Mouse (Mus musculus) heart, embryonic 13.5 days (tissue): ENCODE data around the gene Tead1. TPM values are rescaled to one million over a fixed set of nuclear protein-coding genes. Genes with fewer than 3 reads are reported as not detected.
A peak's percentile ranks its signal among the peaks of the same experiment; 100 is the strongest.

Experiments used
- ATAC-seq: fragments of 200-750 bp; cut with Nextera tagmentation; 2 replicates; pipeline ENCODE4 v1.8.0; 2017; ENCODE audit warnings: moderate TSS enrichment; ENCODE audit not compliant: insufficient number of reproducible peaks, low FRiP score, low TSS enrichment; ENCODE audit errors: extremely low read depth
- H3K27ac ChIP-seq: fragments of 300-500 bp; sonication (generic); replicated peaks from 2 replicates; pipeline ENCODE4 v1.5.1; 2015; ENCODE audit warnings: moderate library complexity, mild to moderate bottlenecking, inconsistent platforms
- H3K27me3 ChIP-seq: fragments of 300-500 bp; sonication (generic); replicated peaks from 2 replicates; pipeline ENCODE4 v1.6.1; 2015; ENCODE audit warnings: mild to moderate bottlenecking, inconsistent platforms
- H3K36me3 ChIP-seq: fragments of 300-500 bp; sonication (generic); 2 replicates; pipeline ENCODE4 v1.6.1; 2015; ENCODE audit warnings: mild to moderate bottlenecking, inconsistent platforms
- H3K4me1 ChIP-seq: fragments of 300-500 bp; sonication (generic); 2 replicates; pipeline ENCODE4 v1.6.1; 2015; ENCODE audit warnings: inconsistent platforms
- H3K4me2 ChIP-seq: fragments of 300-500 bp; sonication (generic); 2 replicates; pipeline ENCODE4 v1.6.1; 2015; ENCODE audit warnings: inconsistent platforms, mild to moderate bottlenecking, moderate library complexity
- H3K4me3 ChIP-seq: fragments of 300-500 bp; sonication (generic); 2 replicates; pipeline ENCODE4 v1.5.1; 2015; ENCODE audit warnings: moderate library complexity, mild to moderate bottlenecking, inconsistent platforms
- H3K9ac ChIP-seq: fragments of 300-500 bp; sonication (generic); 2 replicates; pipeline ENCODE4 v1.6.1; 2015; ENCODE audit warnings: inconsistent platforms, mild to moderate bottlenecking, moderate library complexity
- H3K9me3 ChIP-seq: fragments of 300-500 bp; sonication (generic); 2 replicates; pipeline ENCODE4 v1.6.1; 2016; ENCODE audit warnings: inconsistent platforms
- WGBS: fragments of 180-500 bp; shearing (Covaris S2); methylation state at CpG from one replicate; pipeline ENCODE4 v1.1.7; 2015; ENCODE audit warnings: mixed read lengths; 5-methylcytosine and 5-hydroxymethylcytosine counted together
- polyA plus RNA-seq: library from polyadenylated mRNA; unstranded; fragments of >200 nt; fragmentation: Nextera tagmentation; extraction: Ambion mirVana; gene quantifications from 2 replicates; pipeline ENCODE4 v1.2.1, GENCODE M21; 2015

Gene Tead1
- polyA plus RNA-seq, 1 experiment from 2014 or later = 25.2 TPM

- H3K9me3 ChIP-seq = no peaks in the 10 kb centered on the region
- H3K4me2 ChIP-seq = no peak overlapping the region
- H3K4me3 ChIP-seq = no peak overlapping the region
- peak overlapping the region; percentile 39; the same call in 1 of the 2 replicates for H3K27ac ChIP-seq
- ATAC-seq = no peak
- H3K27me3 ChIP-seq = no peaks in the 10 kb centered on the region
- no peaks in the 10 kb centered on the region for H3K36me3 ChIP-seq
- H3K4me1 ChIP-seq = peaks cover 86% of the 10 kb centered on the region
- 68% methylated on average over 8 of the region's 8 CpGs for WGBS
- H3K9ac ChIP-seq = no peak overlapping the region
Measured at GRCm38 (mm10) chr7:112731584-112731983, 52.5 kb downstream of the Tead1 start.

GRCm38 (mm10) chr7:112739174-112739573, 60.1 kb downstream of the Tead1 start:
- H3K27ac ChIP-seq = 0 out of 2 replicates have a peak overlapping the region, but pooled peaks have one; percentile 1
- H3K36me3 ChIP-seq = no peaks in the 10 kb centered on the region
- WGBS = 56% methylated on average over 6 of the region's 6 CpGs
- H3K4me3 ChIP-seq = no peak overlapping the region
- peaks cover 81% of the 10 kb centered on the region for H3K4me1 ChIP-seq
- no peak for ATAC-seq
- no peak overlapping the region for H3K4me2 ChIP-seq
- no peak overlapping the region for H3K9ac ChIP-seq
- H3K9me3 ChIP-seq = no peaks in the 10 kb centered on the region
- no peaks in the 10 kb centered on the region for H3K27me3 ChIP-seq

- Histone ChIP-seq H3K27ac (peak overlapping the region; percentile 88), H3K4me1 (peaks cover 89% of the 10 kb centered on the region), H3K4me2 (peak overlapping the region; percentile 64), H3K9me3 (no peaks in the 10 kb centered on the region), H3K4me3 (peak overlapping the region; percentile 45), H3K9ac (peak overlapping the region; percentile 77), H3K27me3 (no peaks in the 10 kb centered on the region), H3K36me3 (no peaks in the 10 kb centered on the region)
- ATAC-seq = peak; percentile 11; the same call in 1 of the 2 replicates
- WGBS = 24% methylated on average over 12 of the region's 12 CpGs
Measured at GRCm38 (mm10) chr7:112741790-112742189, 62.7 kb downstream of the Tead1 start.

GRCm38 (mm10) chr7:112743063-112743462, 63.9 kb downstream of the Tead1 start:
- Histone ChIP-seq H3K4me1 (peaks cover 92% of the 10 kb centered on the region), H3K4me3 (peak overlapping the region; percentile 45), H3K36me3 (no peaks in the 10 kb centered on the region), H3K9ac (peak overlapping the region; percentile 77), H3K27me3 (no peaks in the 10 kb centered on the region), H3K9me3 (no peaks in the 10 kb centered on the region), H3K27ac (peak overlapping the region; percentile 88), H3K4me2 (peak overlapping the region; percentile 64)
- WGBS = 30% methylated on average over 7 of the region's 7 CpGs
- no peak for ATAC-seq

GRCm38 (mm10) chr7:112743621-112744395, 64.7 kb downstream of the Tead1 start:
- Histone ChIP-seq H3K4me2 (peak overlapping the region; percentile 64), H3K4me1 (peaks cover 93% of the 10 kb centered on the region), H3K9ac (peak overlapping the region; percentile 77), H3K4me3 (peak overlapping the region; percentile 45), H3K36me3 (no peaks in the 10 kb centered on the region), H3K9me3 (no peaks in the 10 kb centered on the region), H3K27ac (peak overlapping the region; percentile 88), H3K27me3 (no peaks in the 10 kb centered on the region)
- 3% methylated on average over 11 of the region's 11 CpGs for WGBS
- peak; percentile 44 for ATAC-seq

GRCm38 (mm10) chr7:112747187-112747586, 68.1 kb downstream of the Tead1 start:
- WGBS = 82% methylated on average over 3 of the region's 3 CpGs
- no peak overlapping the region for H3K4me3 ChIP-seq
- H3K36me3 ChIP-seq = peaks cover 18% of the 10 kb centered on the region
- no peak overlapping the region for H3K27ac ChIP-seq
- no peak overlapping the region for H3K9ac ChIP-seq
- H3K9me3 ChIP-seq = no peaks in the 10 kb centered on the region
- ATAC-seq = no peak
- H3K4me1 ChIP-seq = peaks cover 81% of the 10 kb centered on the region
- no peaks in the 10 kb centered on the region for H3K27me3 ChIP-seq
- no peak overlapping the region for H3K4me2 ChIP-seq

- Histone ChIP-seq H3K4me1 (peaks cover 81% of the 10 kb centered on the region), H3K27me3 (no peaks in the 10 kb centered on the region), H3K4me2 (no peak overlapping the region), H3K27ac (no peak overlapping the region), H3K4me3 (no peak overlapping the region), H3K9ac (no peak overlapping the region), H3K9me3 (no peaks in the 10 kb centered on the region), H3K36me3 (peaks cover 18% of the 10 kb centered on the region)
- no peak for ATAC-seq
- WGBS = 90% methylated on average over 3 of the region's 3 CpGs
Measured at GRCm38 (mm10) chr7:112747836-112748235, 68.7 kb downstream of the Tead1 start.

GRCm38 (mm10) chr7:112748327-112748726, 69.2 kb downstream of the Tead1 start:
- H3K36me3 ChIP-seq = peaks cover 18% of the 10 kb centered on the region
- no peaks in the 10 kb centered on the region for H3K27me3 ChIP-seq
- H3K4me2 ChIP-seq = no peak overlapping the region
- ATAC-seq = no peak
- WGBS = 78% methylated on average over 4 of the region's 4 CpGs
- no peaks in the 10 kb centered on the region for H3K9me3 ChIP-seq
- H3K27ac ChIP-seq = no peak overlapping the region
- no peak overlapping the region for H3K9ac ChIP-seq
- no peak overlapping the region for H3K4me3 ChIP-seq
- H3K4me1 ChIP-seq = peaks cover 81% of the 10 kb centered on the region

- Histone ChIP-seq H3K4me2 (no peak overlapping the region), H3K9me3 (no peaks in the 10 kb centered on the region), H3K4me3 (no peak overlapping the region), H3K9ac (no peak overlapping the region), H3K4me1 (peaks cover 81% of the 10 kb centered on the region), H3K36me3 (peaks cover 18% of the 10 kb centered on the region), H3K27me3 (no peaks in the 10 kb centered on the region), H3K27ac (no peak overlapping the region)
- WGBS = 85% methylated on average over 9 of the region's 9 CpGs
- no peak for ATAC-seq
Measured at GRCm38 (mm10) chr7:112750101-112750500, 71.0 kb downstream of the Tead1 start.

- H3K9me3 ChIP-seq = no peaks in the 10 kb centered on the region
- no peak overlapping the region for H3K9ac ChIP-seq
- H3K27ac ChIP-seq = peak overlapping the region; percentile 91
- no peaks in the 10 kb centered on the region for H3K27me3 ChIP-seq
- ATAC-seq = no peak
- H3K36me3 ChIP-seq = peaks cover 18% of the 10 kb centered on the region
- peaks cover 86% of the 10 kb centered on the region for H3K4me1 ChIP-seq
- H3K4me2 ChIP-seq = no peak overlapping the region
- WGBS = 76% methylated on average over 6 of the region's 6 CpGs
- no peak overlapping the region for H3K4me3 ChIP-seq
Measured at GRCm38 (mm10) chr7:112752311-112752710, 73.2 kb downstream of the Tead1 start.

GRCm38 (mm10) chr7:112753314-112753713, 74.2 kb downstream of the Tead1 start:
- H3K4me3 ChIP-seq = no peak overlapping the region
- WGBS = 26% methylated on average over 6 of the region's 6 CpGs
- H3K36me3 ChIP-seq = peaks cover 18% of the 10 kb centered on the region
- H3K4me2 ChIP-seq = peak overlapping the region; percentile 30
- no peak for ATAC-seq
- H3K4me1 ChIP-seq = peaks cover 88% of the 10 kb centered on the region
- peak overlapping the region; percentile 91 for H3K27ac ChIP-seq
- H3K27me3 ChIP-seq = no peaks in the 10 kb centered on the region
- H3K9ac ChIP-seq = peak overlapping the region; percentile 17; the same call in 1 of the 2 replicates
- H3K9me3 ChIP-seq = no peaks in the 10 kb centered on the region
